Mouse (Mus musculus): ENCODE measurements around the gene Pom121. TPM values are rescaled to one million over a fixed set of nuclear protein-coding genes. Genes with fewer than 3 reads are reported as not detected.
"Not testable (repeated sequence)": the region's sequence is repeated elsewhere in the genome, so short reads cannot be mapped to it uniquely, and the experiment has no call there.

Pom121 gene
- polyA plus RNA-seq, 1 experiment = 45.5 TPM

DNA sequence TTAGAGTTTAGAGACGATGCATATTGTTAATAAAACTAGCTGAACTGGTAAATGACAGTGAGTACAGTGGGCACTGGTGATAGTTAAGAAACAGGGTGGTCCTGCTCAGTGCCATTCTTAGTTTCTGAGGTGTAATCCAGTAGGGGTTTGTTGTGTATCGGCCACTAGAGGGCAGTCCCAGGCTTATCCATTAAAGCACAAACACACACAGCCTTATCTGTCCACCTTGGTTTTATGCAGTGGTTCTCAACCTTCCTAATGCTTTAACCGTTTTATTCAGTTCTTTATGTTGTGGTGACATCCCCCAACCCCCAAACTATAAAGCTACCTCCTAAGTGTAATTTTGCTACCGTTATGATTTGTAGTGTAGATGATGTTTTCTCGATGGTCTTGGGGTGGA, 1.5 kb upstream of the Pom121 start:
- peak; percentile 75 for DNase-seq (ENCODE audit: low read depth)
- TF ChIP-seq POLR2A (IDR thresholded peaks at IDR 0.05; ENCODE audit: borderline replicate concordance, extremely low read depth, insufficient read depth, insufficient read length, poor library complexity, severe bottlenecking) (no peak), CTCF (IDR thresholded peaks at IDR 0.05; ENCODE audit: borderline replicate concordance, extremely low read depth, insufficient read depth, insufficient read length) (peak; percentile 64; the same call in 1 of the 2 replicates)

- TF ChIP-seq CTCF (IDR thresholded peaks at IDR 0.05; ENCODE audit: borderline replicate concordance, extremely low read depth, insufficient read depth, insufficient read length) (no peak), POLR2A (IDR thresholded peaks at IDR 0.05; ENCODE audit: borderline replicate concordance, extremely low read depth, insufficient read depth, insufficient read length, poor library complexity, severe bottlenecking) (no peak)
- no peak for DNase-seq (ENCODE audit: low read depth)
Observed at GRCm38 (mm10) chr5:135383771-135384170, 10.6 kb downstream of the Pom121 start.

GRCm38 (mm10) chr5:135382746-135383145, 11.6 kb downstream of the Pom121 start:
- TF ChIP-seq CTCF (IDR thresholded peaks at IDR 0.05; ENCODE audit: borderline replicate concordance, extremely low read depth, insufficient read depth, insufficient read length) (no peak), POLR2A (IDR thresholded peaks at IDR 0.05; ENCODE audit: borderline replicate concordance, extremely low read depth, insufficient read depth, insufficient read length, poor library complexity, severe bottlenecking) (no peak)
- DNase-seq (ENCODE audit: low read depth) = no peak

- no peak for TF ChIP-seq POLR2A (IDR thresholded peaks at IDR 0.05; ENCODE audit: borderline replicate concordance, extremely low read depth, insufficient read depth, insufficient read length, poor library complexity, severe bottlenecking)
- TF ChIP-seq CTCF (IDR thresholded peaks at IDR 0.05; ENCODE audit: borderline replicate concordance, extremely low read depth, insufficient read depth, insufficient read length) = no peak
- no peak for DNase-seq (ENCODE audit: low read depth)
Observed at GRCm38 (mm10) chr5:135381356-135381925, 12.9 kb downstream of the Pom121 start.

GRCm38 (mm10) chr5:135380681-135381080, 13.7 kb downstream of the Pom121 start:
- TF ChIP-seq CTCF (IDR thresholded peaks at IDR 0.05; ENCODE audit: borderline replicate concordance, extremely low read depth, insufficient read depth, insufficient read length) (no peak), POLR2A (IDR thresholded peaks at IDR 0.05; ENCODE audit: borderline replicate concordance, extremely low read depth, insufficient read depth, insufficient read length, poor library complexity, severe bottlenecking) (no peak)
- DNase-seq (ENCODE audit: low read depth) = no peak

DNA sequence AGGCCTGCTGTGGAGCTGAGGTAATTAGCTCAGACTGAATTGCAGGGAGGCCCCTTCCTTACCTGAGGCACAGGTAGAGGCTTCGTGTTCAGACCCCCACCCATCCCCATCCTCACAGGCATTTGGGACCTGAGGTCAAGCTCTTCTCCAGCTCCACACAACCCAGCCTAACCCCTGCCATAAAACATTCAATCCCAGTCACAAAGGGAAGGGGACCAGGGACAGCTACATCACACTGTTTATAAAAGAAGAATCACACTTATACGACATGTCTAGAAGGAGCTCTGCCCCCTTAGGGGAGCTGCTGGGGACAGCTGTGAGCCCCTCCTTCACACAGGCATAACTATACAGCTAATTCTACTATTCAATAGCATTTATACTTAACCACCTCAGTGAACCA, 18.0 kb downstream of the Pom121 start:
- TF ChIP-seq POLR2A (IDR thresholded peaks at IDR 0.05; ENCODE audit: borderline replicate concordance, extremely low read depth, insufficient read depth, insufficient read length, poor library complexity, severe bottlenecking) (no peak), CTCF (IDR thresholded peaks at IDR 0.05; ENCODE audit: borderline replicate concordance, extremely low read depth, insufficient read depth, insufficient read length) (no peak)
- DNase-seq (ENCODE audit: low read depth) = no peak

GRCm38 (mm10) chr5:135375167-135375566, 19.2 kb downstream of the Pom121 start:
- no peak for TF ChIP-seq POLR2A (IDR thresholded peaks at IDR 0.05; ENCODE audit: borderline replicate concordance, extremely low read depth, insufficient read depth, insufficient read length, poor library complexity, severe bottlenecking)
- TF ChIP-seq CTCF (IDR thresholded peaks at IDR 0.05; ENCODE audit: borderline replicate concordance, extremely low read depth, insufficient read depth, insufficient read length) = no peak
- DNase-seq (ENCODE audit: low read depth) = peak; percentile 41

DNA sequence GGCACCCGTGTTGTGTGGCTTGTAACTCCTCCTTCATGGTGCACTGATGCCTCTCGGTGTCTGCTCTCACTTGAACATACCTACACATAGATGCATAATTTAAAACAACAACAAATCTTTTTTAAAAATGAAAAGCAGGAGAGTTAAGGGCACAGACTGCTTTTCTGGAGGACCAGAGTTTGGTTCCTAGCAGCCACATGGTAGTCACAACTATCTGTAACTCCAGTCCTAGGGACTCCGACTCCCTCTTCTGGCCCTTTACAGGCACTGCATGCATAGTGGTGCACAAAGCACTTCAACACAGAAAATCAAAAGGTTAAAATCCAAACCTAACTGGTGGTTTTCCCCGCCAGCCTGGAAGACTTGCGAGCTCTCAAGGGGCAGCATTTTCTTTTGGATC, 20.7 kb downstream of the Pom121 start:
- DNase-seq (ENCODE audit: low read depth) = no peak
- no peak for TF ChIP-seq POLR2A (IDR thresholded peaks at IDR 0.05; ENCODE audit: borderline replicate concordance, extremely low read depth, insufficient read depth, insufficient read length, poor library complexity, severe bottlenecking)
- no peak for TF ChIP-seq CTCF (IDR thresholded peaks at IDR 0.05; ENCODE audit: borderline replicate concordance, extremely low read depth, insufficient read depth, insufficient read length)

- TF ChIP-seq POLR2A (IDR thresholded peaks at IDR 0.05; ENCODE audit: borderline replicate concordance, extremely low read depth, insufficient read depth, insufficient read length, poor library complexity, severe bottlenecking) (no peak), CTCF (IDR thresholded peaks at IDR 0.05; ENCODE audit: borderline replicate concordance, extremely low read depth, insufficient read depth, insufficient read length) (no peak)
- no peak for DNase-seq (ENCODE audit: low read depth)
Observed at GRCm38 (mm10) chr5:135371195-135371594, 23.2 kb downstream of the Pom121 start.

GRCm38 (mm10) chr5:135369787-135370654, 24.3 kb downstream of the Pom121 start, which contains the start of gene Nsun5:
Gene Nsun5 (plus strand): TSS chr5:135369953.
- TF ChIP-seq CTCF (IDR thresholded peaks at IDR 0.05; ENCODE audit: borderline replicate concordance, extremely low read depth, insufficient read depth, insufficient read length) (no peak), POLR2A (IDR thresholded peaks at IDR 0.05; ENCODE audit: borderline replicate concordance, extremely low read depth, insufficient read depth, insufficient read length, poor library complexity, severe bottlenecking) (peak; percentile 63; the same call in 1 of the 2 replicates)
- DNase-seq (ENCODE audit: low read depth) = peak; percentile 98

GRCm38 (mm10) chr5:135369196-135369595, 25.1 kb downstream of the Pom121 start:
- not testable (repeated sequence) for DNase-seq (ENCODE audit: low read depth)

GRCm38 (mm10) chr5:135368312-135368711, 26.0 kb downstream of the Pom121 start:
- TF ChIP-seq POLR2A (IDR thresholded peaks at IDR 0.05; ENCODE audit: borderline replicate concordance, extremely low read depth, insufficient read depth, insufficient read length, poor library complexity, severe bottlenecking) (no peak), CTCF (IDR thresholded peaks at IDR 0.05; ENCODE audit: borderline replicate concordance, extremely low read depth, insufficient read depth, insufficient read length) (no peak)
- DNase-seq (ENCODE audit: low read depth) = no peak
